Comparison of ENCODE assay signal across 15 mouse cellular contexts in genomic region chr2:62618934-62619341, GRCm38 (mm10). TPM values are rescaled to one million over a fixed set of nuclear protein-coding genes. Genes with fewer than 3 reads are reported as not detected.
DNase-seq lines count a peak whose midpoint lies in the region; ATAC-seq and TF ChIP-seq lines count a peak whose summit lies in the region.
"Had no signal": no experiment of that assay in that cellular context is flagged by ENCODE, and none has a peak within 500 bp of the region (broad histone marks: within the 10 kb centered on the region; RNA-seq: fewer than 3 reads in every experiment).

No protein-coding gene starts in this region.

- peaks cover 2 to 51% of the 10 kb centered on the region in 2 experiments; a peak in 3 of 4 replicates for H3K36me3 ChIP-seq in MEL (ENCODE audit: control insufficient read depth in 1 of 2, insufficient read depth in 2 of 2, low read length in 2 of 2)
- H3K36me3 ChIP-seq in embryonic facial prominence, embryonic 10.5 days (replicated peaks) = no peaks in the 10 kb centered on the region
- H3K36me3 ChIP-seq: hindbrain, embryonic 13.5 days; limb, embryonic 15.5 days had no signal

- no peak for TF ChIP-seq CTCF in MEL (IDR thresholded peaks at IDR 0.05 in 2 of 3, conservative IDR thresholded peaks at IDR 0.05 in 1 of 3; ENCODE audit: control insufficient read depth in 1 of 3, insufficient read depth in 1 of 3, low read depth in 2 of 3, low read length in 3 of 3, poor library complexity in 1 of 3, severe bottlenecking in 1 of 3)

- peaks cover 27 to 34% of the 10 kb centered on the region in 2 experiments for H3K4me1 ChIP-seq in MEL (ENCODE audit: control insufficient read depth in 1 of 2, insufficient read depth in 2 of 2, low read length in 2 of 2)
- peaks cover 7% of the 10 kb centered on the region for H3K4me1 ChIP-seq in embryonic facial prominence, embryonic 10.5 days
- H3K4me1 ChIP-seq: hindbrain, embryonic 13.5 days; limb, embryonic 15.5 days had no signal

- H3K9ac ChIP-seq in MEL (ENCODE audit: control insufficient read depth, low read depth, low read length, poor library complexity, severe bottlenecking) = no peak overlapping the region
- H3K9ac ChIP-seq: hindbrain, embryonic 13.5 days; limb, embryonic 15.5 days had no signal

- peak; percentile 27 to 53; a peak in 3 of 4 replicates for ATAC-seq in hematopoietic stem cell, adult 5-6 weeks (replicated peaks in 1 of 2; ENCODE audit: insufficient read depth in 1 of 2, low FRiP score in 2 of 2, low TSS enrichment in 1 of 2, low read depth in 1 of 2, poor library complexity in 2 of 2, severe bottlenecking in 2 of 2)
- ATAC-seq in megakaryocyte progenitor cell, adult 5-6 weeks (replicated peaks; ENCODE audit: poor library complexity) = peak; percentile 95

- H3K79me2 ChIP-seq in MEL (ENCODE audit: control insufficient read depth, insufficient read depth, low read length, poor library complexity) = no peaks in the 10 kb centered on the region; the same call in 1 of the 2 replicates

- peak overlapping the region; percentile 67 for H3K27ac ChIP-seq in MEL (ENCODE audit: control insufficient read depth, low read depth, low read length)
- no peak overlapping the region for H3K27ac ChIP-seq in embryonic facial prominence, embryonic 10.5 days (replicated peaks)
- H3K27ac ChIP-seq: hindbrain, embryonic 13.5 days; limb, embryonic 15.5 days had no signal

- 85% methylated on average over 7 of the region's 7 CpGs for WGBS in embryonic facial prominence, embryonic 10.5 days

- no peak for TF ChIP-seq POLR2A in MEL (IDR thresholded peaks at IDR 0.05; ENCODE audit: control insufficient read depth in 1 of 2, insufficient read depth in 1 of 2, low read depth in 1 of 2, low read length in 2 of 2, poor library complexity in 1 of 2)

- H3K9me3 ChIP-seq in MEL (replicated peaks; ENCODE audit: insufficient read depth, low read length) = no peaks in the 10 kb centered on the region
- H3K9me3 ChIP-seq in embryonic facial prominence, embryonic 10.5 days = no peaks in the 10 kb centered on the region
- H3K9me3 ChIP-seq: hindbrain, embryonic 13.5 days; limb, embryonic 15.5 days had no signal

- no peaks in the 10 kb centered on the region for H3K27me3 ChIP-seq in MEL (ENCODE audit: control insufficient read depth in 1 of 2, insufficient read depth in 2 of 2, low read length in 2 of 2)
- no peaks in the 10 kb centered on the region for H3K27me3 ChIP-seq in embryonic facial prominence, embryonic 10.5 days (replicated peaks; ENCODE audit: low read depth, poor library complexity, severe bottlenecking)
- H3K27me3 ChIP-seq: hindbrain, embryonic 13.5 days; limb, embryonic 15.5 days had no signal

- peak; percentile 100 for TF ChIP-seq EP300 in MEL (IDR thresholded peaks at IDR 0.05; ENCODE audit: low read depth in 1 of 2, low read length in 2 of 2)

- DNase-seq in CD4-positive helper T cell, adult 2 months (ENCODE audit: low read depth, low spot score) = peak; percentile 14
- peak; percentile 96 for DNase-seq in MEL (ENCODE audit: low read depth, low spot score)
- no peak for DNase-seq in embryonic facial prominence, embryonic 10.5 days (ENCODE audit: low spot score)
- DNase-seq in right cerebral cortex, postnatal 4 days = no peak
- DNase-seq in embryo, embryonic 10.5 days (ENCODE audit: low spot score) = no peak
- DNase-seq: cerebellum, postnatal 25 days; gastrocnemius, postnatal 14 days; kidney, adult 9 months; lung, postnatal 4 days; midbrain, embryonic 14.5 days; thymus, adult 18-20 months had no signal

- H3K4me3 ChIP-seq in MEL (ENCODE audit: control insufficient read depth in 1 of 2, insufficient read depth in 1 of 2, low read depth in 2 of 2, low read length in 2 of 2) = no peak overlapping the region
- H3K4me3 ChIP-seq in embryonic facial prominence, embryonic 10.5 days = no peak overlapping the region
- H3K4me3 ChIP-seq: hindbrain, embryonic 13.5 days; limb, embryonic 15.5 days had no signal

- TF ChIP-seq RAD21 in MEL (IDR thresholded peaks at IDR 0.05; ENCODE audit: low read depth, low read length) = no peak

TF ChIP-seq in MEL, 35 proteins besides CTCF, POLR2A, EP300 and RAD21 (continues in another document):
- no peak for TF ChIP-seq USF2 (IDR thresholded peaks at IDR 0.05; ENCODE audit: borderline replicate concordance in 1 of 2, insufficient read depth in 1 of 2, low read depth in 1 of 2, low read length in 2 of 2)
- peak; percentile 97 for TF ChIP-seq ETS1 (IDR thresholded peaks at IDR 0.05; ENCODE audit: low read depth, low read length)
- no peak for TF ChIP-seq POLR2AphosphoS5 (IDR thresholded peaks at IDR 0.05; ENCODE audit: borderline replicate concordance, low read depth, low read length)
- TF ChIP-seq MXI1 (IDR thresholded peaks at IDR 0.05; ENCODE audit: low read depth, low read length) = no peak
- TF ChIP-seq UBTF (IDR thresholded peaks at IDR 0.05; ENCODE audit: borderline replicate concordance, insufficient read depth, low read depth, low read length) = no peak
- peak; percentile 92 for TF ChIP-seq RCOR1 (IDR thresholded peaks at IDR 0.05; ENCODE audit: low read depth, low read length)
- peak; percentile 93 for TF ChIP-seq JUND (IDR thresholded peaks at IDR 0.05; ENCODE audit: low read depth, low read length)
- TF ChIP-seq ZNF384 (IDR thresholded peaks at IDR 0.05; ENCODE audit: low read depth, low read length) = peak; percentile 94
- TF ChIP-seq NELFE (IDR thresholded peaks at IDR 0.05; ENCODE audit: low read depth, low read length) = peak; percentile 10; the same call in 1 of the 2 replicates
- peak; percentile 86; the same call in 1 of the 2 replicates for TF ChIP-seq ZMIZ1 (IDR thresholded peaks at IDR 0.05; ENCODE audit: low read depth, low read length)
- TF ChIP-seq ELF1 (IDR thresholded peaks at IDR 0.05; ENCODE audit: low read depth, low read length) = 0 out of 2 replicates have a peak, but pooled peaks have one; percentile 13
- TF ChIP-seq MAZ (IDR thresholded peaks at IDR 0.05; ENCODE audit: low read depth, low read length) = 0 out of 2 replicates have a peak, but pooled peaks have one; percentile 76
- TF ChIP-seq MAFK (IDR thresholded peaks at IDR 0.05; ENCODE audit: borderline replicate concordance, low read depth, low read length) = peak; percentile 89
- TF ChIP-seq BHLHE40 (IDR thresholded peaks at IDR 0.05; ENCODE audit: borderline replicate concordance, low read depth, low read length) = peak; percentile 86
- no peak for TF ChIP-seq SMC3 (IDR thresholded peaks at IDR 0.05; ENCODE audit: low read depth, low read length)
- no peak for TF ChIP-seq USF1 (IDR thresholded peaks at IDR 0.05; ENCODE audit: low read depth, low read length)
- TF ChIP-seq E2F4 (IDR thresholded peaks at IDR 0.05; ENCODE audit: borderline replicate concordance, low read depth, low read length) = peak; percentile 74; the same call in 1 of the 2 replicates
- TF ChIP-seq MEF2A (IDR thresholded peaks at IDR 0.05; ENCODE audit: extremely low read depth, insufficient replicate concordance, low read depth, low read length, poor library complexity, severe bottlenecking) = no peak; the same call in 1 of the 2 replicates
- TF ChIP-seq HCFC1 (IDR thresholded peaks at IDR 0.05; ENCODE audit: low read depth, low read length) = peak; percentile 48; the same call in 1 of the 2 replicates
- TF ChIP-seq TAL1 (IDR thresholded peaks at IDR 0.05; ENCODE audit: low read length) = peak; percentile 99
- peak; percentile 81 for TF ChIP-seq POLR2AphosphoS2 (IDR thresholded peaks at IDR 0.05; ENCODE audit: low read length)
- no peak for TF ChIP-seq ZKSCAN1 (IDR thresholded peaks at IDR 0.05; ENCODE audit: low read depth, low read length)
- TF ChIP-seq GABPA (IDR thresholded peaks at IDR 0.05; ENCODE audit: low read depth, low read length) = peak; percentile 89
- TF ChIP-seq CHD2 (IDR thresholded peaks at IDR 0.05; ENCODE audit: low read length) = peak; percentile 75
- peak; percentile 100 for TF ChIP-seq MYB (IDR thresholded peaks at IDR 0.05; ENCODE audit: low read depth, low read length)
- peak; percentile 99 for TF ChIP-seq SIN3A (IDR thresholded peaks at IDR 0.05; ENCODE audit: low read length)
- 0 out of 2 replicates have a peak, but pooled peaks have one; percentile 3 for TF ChIP-seq MYC (IDR thresholded peaks at IDR 0.05; ENCODE audit: low read depth, low read length)
- peak; percentile 100 for TF ChIP-seq GATA1 (IDR thresholded peaks at IDR 0.05; ENCODE audit: low read depth, low read length)
- TF ChIP-seq ZC3H11A (IDR thresholded peaks at IDR 0.05; ENCODE audit: low read depth, low read length) = no peak
- TF ChIP-seq TCF12 (IDR thresholded peaks at IDR 0.05; ENCODE audit: low read depth, low read length) = peak; percentile 99
- no peak for TF ChIP-seq CHD1 (IDR thresholded peaks at IDR 0.05; ENCODE audit: low read depth, low read length)

RNA-seq across cellular contexts. Expression of gene Ifih1, which starts 27.1 kb away (rescaled TPM):
- total RNA-seq in MEL (2012; rRNA removed) = 11.4 and 12.8 TPM in 2 replicates
- 10 to 100 TPM; 41.5 to 71.9 TPM for polyA plus RNA-seq in MEL (2012; ENCODE audit: insufficient read depth in 1 of 2, insufficient read length in 2 of 2, low read depth in 1 of 2, low replicate concordance in 2 of 2, missing spikeins in 1 of 2)
- total RNA-seq in hematopoietic stem cell, adult 5-6 weeks (2017) = 41.0 and 42.6 TPM in 2 replicates
- 13.0 and 16.8 TPM in 2 replicates for total RNA-seq in megakaryocyte progenitor cell, adult 5-6 weeks (2015)
- 14.4 and 21.1 TPM in 2 replicates for total RNA-seq in megakaryocyte progenitor cell, adult 5-6 weeks (2017)
- polyA plus RNA-seq in embryonic facial prominence, embryonic 10.5 days (2016; fragmentation: Nextera tagmentation; extraction: Ambion mirVana) = 0.45 and 0.62 TPM in 2 replicates

RNA-seq across cellular contexts. Expression of gene Fap, which starts 45.1 kb away (rescaled TPM):
- total RNA-seq in MEL (2012; rRNA removed) = 0.07 and 0.23 TPM in 2 replicates
- under 1 TPM in 1 of 2 experiments, not detected in 1; 0.17 TPM for polyA plus RNA-seq in MEL (2012; ENCODE audit: insufficient read depth in 1 of 2, insufficient read length in 2 of 2, low read depth in 1 of 2, low replicate concordance in 2 of 2, missing spikeins in 1 of 2)
- 2.2 and 13.9 TPM in 2 replicates for total RNA-seq in hematopoietic stem cell, adult 5-6 weeks (2017)
- total RNA-seq in megakaryocyte progenitor cell, adult 5-6 weeks (2015) = 0.25 and 2.0 TPM in 2 replicates
- 0.21 and 0.30 TPM in 2 replicates for total RNA-seq in megakaryocyte progenitor cell, adult 5-6 weeks (2017)
- polyA plus RNA-seq in embryonic facial prominence, embryonic 10.5 days (2016; fragmentation: Nextera tagmentation; extraction: Ambion mirVana) = 3.0 and 7.6 TPM in 2 replicates

RNA-seq across cellular contexts. Expression of gene Gca, which starts 45.1 kb away (rescaled TPM):
- total RNA-seq in MEL (2012; rRNA removed) = 6.2 and 9.0 TPM in 2 replicates
- polyA plus RNA-seq in MEL (2012; ENCODE audit: insufficient read depth in 1 of 2, insufficient read length in 2 of 2, low read depth in 1 of 2, low replicate concordance in 2 of 2, missing spikeins in 1 of 2) = 10 to 100 TPM in 1 of 2 experiments, not detected in 1; 17.9 TPM
- 7.3 and 22.6 TPM in 2 replicates for total RNA-seq in hematopoietic stem cell, adult 5-6 weeks (2017)
- 46.7 and 52.3 TPM in 2 replicates for total RNA-seq in megakaryocyte progenitor cell, adult 5-6 weeks (2015)
- total RNA-seq in megakaryocyte progenitor cell, adult 5-6 weeks (2017) = 17.3 and 28.6 TPM in 2 replicates
- polyA plus RNA-seq in embryonic facial prominence, embryonic 10.5 days (2016; fragmentation: Nextera tagmentation; extraction: Ambion mirVana) = 2.3 TPM in 2 replicates

Comparison
In these comparisons a context has a peak if more than half of its experiments do, and no peak if none do; other contexts are left out.
1. DNase-seq: peak in CD4-positive helper T cell, adult 2 months (single experiment) and MEL (single experiment); none in embryonic facial prominence, embryonic 10.5 days (single experiment), right cerebral cortex, postnatal 4 days (single experiment) and embryo, embryonic 10.5 days (single experiment).